Mouse (Mus musculus) MEL (cell line): Measurements from ENCODE around the gene Il3. TPM values are rescaled to one million over a fixed set of nuclear protein-coding genes. Genes with fewer than 3 reads are reported as not detected.

Source experiments
- DNase-seq: peaks from one replicate; pipeline ENCODE4 v3.0.0; 2011; ENCODE audit warnings: low read depth, low spot score
- H3K27ac ChIP-seq: 2 replicates; pipeline ENCODE4 v1.5.1; 2012; ENCODE audit warnings: low read depth, mild to moderate bottlenecking, control low read depth, low read length, moderate library complexity; ENCODE audit not compliant: control insufficient read depth
- H3K27me3 ChIP-seq, 2 experiments: fragments of 150-350 bp in 1 of 2; sonication (generic) in 1 of 2; 2 replicates each; pipeline ENCODE4 v1.6.1; 2012; ENCODE audit warnings: low read length in 2 of 2, mild to moderate bottlenecking in 2 of 2, improper control_type of control experiment in 1 of 2, moderate library complexity in 1 of 2; ENCODE audit not compliant: insufficient read depth in 2 of 2, control insufficient read depth in 1 of 2
- H3K36me3 ChIP-seq, 2 experiments: 2 replicates each; pipeline ENCODE4 v1.6.1; 2012 to 2014; ENCODE audit warnings: low read length in 2 of 2, improper control_type of control experiment in 1 of 2, inconsistent platforms in 1 of 2, mild to moderate bottlenecking in 1 of 2; ENCODE audit not compliant: insufficient read depth in 2 of 2, control insufficient read depth in 1 of 2
- H3K4me1 ChIP-seq, 2 experiments: fragments of 150-350 bp in 1 of 2; sonication (generic) in 1 of 2; 2 replicates each; pipeline ENCODE4 v1.6.1; 2012; ENCODE audit warnings: low read length in 2 of 2, improper control_type of control experiment in 1 of 2, mild to moderate bottlenecking in 1 of 2; ENCODE audit not compliant: insufficient read depth in 2 of 2, control insufficient read depth in 1 of 2
- H3K4me3 ChIP-seq, 2 experiments: fragments of 150-350 bp in 1 of 2; sonication (generic) in 1 of 2; 2 replicates each; pipeline ENCODE4 v1.5.1; 2012; ENCODE audit warnings: low read depth in 2 of 2, low read length in 2 of 2, mild to moderate bottlenecking in 2 of 2, moderate library complexity in 2 of 2, control low read depth in 1 of 2, improper control_type of control experiment in 1 of 2; ENCODE audit not compliant: control insufficient read depth in 1 of 2, insufficient read depth in 1 of 2
- H3K79me2 ChIP-seq: 2 replicates; pipeline ENCODE4 v1.6.1; 2012; ENCODE audit warnings: mild to moderate bottlenecking, low read length, moderate library complexity; ENCODE audit not compliant: control insufficient read depth, poor library complexity, insufficient read depth
- H3K9ac ChIP-seq: 2 replicates; pipeline ENCODE4 v1.6.1; 2012; ENCODE audit warnings: low read depth, mild to moderate bottlenecking, control low read depth, low read length, moderate library complexity; ENCODE audit not compliant: control insufficient read depth, poor library complexity, severe bottlenecking
- H3K9me3 ChIP-seq: fragments of 150-350 bp; sonication (generic); replicated peaks from 2 replicates; pipeline ENCODE4 v1.6.1; 2012; ENCODE audit warnings: mild to moderate bottlenecking, low read length, improper control_type of control experiment, moderate library complexity; ENCODE audit not compliant: insufficient read depth
- CHD2 ChIP-seq: IDR thresholded peaks from 2 replicates; pipeline ENCODE4 v1.6.1; 2011; ENCODE audit warnings: low read length, improper control_type of control experiment
- E2F4 ChIP-seq: IDR thresholded peaks from 2 replicates; pipeline ENCODE4 v1.6.1; 2011; ENCODE audit warnings: low read depth, low read length, improper control_type of control experiment, borderline replicate concordance
- ELF1 ChIP-seq: IDR thresholded peaks from 2 replicates; pipeline ENCODE4 v1.6.1; 2014; ENCODE audit warnings: low read depth, mild to moderate bottlenecking, inconsistent platforms, low read length, improper control_type of control experiment, moderate library complexity
- EP300 ChIP-seq, 2 experiments: IDR thresholded peaks; 2 replicates each; pipeline ENCODE4 v1.6.1; 2011; ENCODE audit warnings: improper control_type of control experiment in 2 of 2, low read length in 2 of 2, low read depth in 1 of 2, mild to moderate bottlenecking in 1 of 2
- ETS1 ChIP-seq: IDR thresholded peaks from 2 replicates; pipeline ENCODE4 v1.6.1; 2012; ENCODE audit warnings: low read depth, mild to moderate bottlenecking, inconsistent platforms, low read length, improper control_type of control experiment, moderate library complexity
- GABPA ChIP-seq: IDR thresholded peaks from 2 replicates; pipeline ENCODE4 v1.6.1; 2012; ENCODE audit warnings: low read depth, mild to moderate bottlenecking, inconsistent platforms, low read length, improper control_type of control experiment, moderate library complexity
- HCFC1 ChIP-seq: IDR thresholded peaks from 2 replicates; pipeline ENCODE4 v1.6.1; 2012; ENCODE audit warnings: low read depth, mild to moderate bottlenecking, inconsistent platforms, low read length, improper control_type of control experiment, moderate library complexity
- JUND ChIP-seq: IDR thresholded peaks from 2 replicates; pipeline ENCODE4 v1.6.1; 2011; ENCODE audit warnings: low read depth, mild to moderate bottlenecking, improper control_type of control experiment, low read length
- KAT2A ChIP-seq: conservative IDR thresholded peaks from 2 replicates; pipeline ENCODE4 v1.6.1; 2012; ENCODE audit warnings: low read depth, low read length, improper control_type of control experiment, inconsistent platforms
- MAX ChIP-seq: IDR thresholded peaks from 2 replicates; pipeline ENCODE4 v1.6.1; 2011; ENCODE audit warnings: low read length, improper control_type of control experiment
- MAZ ChIP-seq: IDR thresholded peaks from 2 replicates; pipeline ENCODE4 v1.6.1; 2012; ENCODE audit warnings: low read depth, mild to moderate bottlenecking, inconsistent platforms, low read length, improper control_type of control experiment
- MEF2A ChIP-seq: IDR thresholded peaks from 2 replicates; pipeline ENCODE4 v1.6.1; 2014; ENCODE audit warnings: low read depth, mild to moderate bottlenecking, inconsistent platforms, low read length, improper control_type of control experiment; ENCODE audit not compliant: poor library complexity, insufficient replicate concordance, severe bottlenecking; ENCODE audit errors: extremely low read depth
- MYB ChIP-seq: IDR thresholded peaks from 2 replicates; pipeline ENCODE4 v1.6.1; 2011; ENCODE audit warnings: mild to moderate bottlenecking, low read depth, low read length, improper control_type of control experiment
- MYC ChIP-seq: IDR thresholded peaks from 2 replicates; pipeline ENCODE4 v1.6.1; 2011; ENCODE audit warnings: low read depth, mild to moderate bottlenecking, low read length, improper control_type of control experiment, moderate library complexity
- NRF1 ChIP-seq: IDR thresholded peaks from 2 replicates; pipeline ENCODE4 v1.6.1; 2014; ENCODE audit warnings: low read depth, mild to moderate bottlenecking, inconsistent platforms, low read length, improper control_type of control experiment, moderate library complexity; ENCODE audit not compliant: poor library complexity, insufficient read depth, severe bottlenecking
- POLR2A ChIP-seq, 2 experiments: IDR thresholded peaks; 2 replicates each; pipeline ENCODE4 v1.6.1; 2011 to 2012; ENCODE audit warnings: low read length in 2 of 2, mild to moderate bottlenecking in 2 of 2, control low read depth in 1 of 2, improper control_type of control experiment in 1 of 2, low read depth in 1 of 2, moderate library complexity in 1 of 2; ENCODE audit not compliant: control insufficient read depth in 1 of 2, insufficient read depth in 1 of 2, poor library complexity in 1 of 2
- POLR2AphosphoS2 ChIP-seq: IDR thresholded peaks from 2 replicates; pipeline ENCODE4 v1.6.1; 2011; ENCODE audit warnings: low read length, improper control_type of control experiment
- RAD21 ChIP-seq: IDR thresholded peaks from 2 replicates; pipeline ENCODE4 v1.6.1; 2011; ENCODE audit warnings: mild to moderate bottlenecking, low read depth, low read length, improper control_type of control experiment
- SMC3 ChIP-seq: IDR thresholded peaks from 2 replicates; pipeline ENCODE4 v1.6.1; 2011; ENCODE audit warnings: low read depth, low read length, improper control_type of control experiment
- TAL1 ChIP-seq: IDR thresholded peaks from 2 replicates; pipeline ENCODE4 v1.6.1; 2012; ENCODE audit warnings: mild to moderate bottlenecking, inconsistent platforms, low read length, moderate library complexity, mixed read lengths
- TBP ChIP-seq: IDR thresholded peaks from 2 replicates; pipeline ENCODE4 v1.8.0; 2011; ENCODE audit warnings: low read depth, low read length, improper control_type of control experiment
- TCF12 ChIP-seq: IDR thresholded peaks from 2 replicates; pipeline ENCODE4 v1.6.1; 2014; ENCODE audit warnings: low read depth, mild to moderate bottlenecking, inconsistent platforms, low read length, improper control_type of control experiment, moderate library complexity
- USF1 ChIP-seq: IDR thresholded peaks from 2 replicates; pipeline ENCODE4 v1.6.1; 2014; ENCODE audit warnings: low read depth, mild to moderate bottlenecking, inconsistent platforms, low read length, improper control_type of control experiment, moderate library complexity
- USF2 ChIP-seq, 2 experiments: IDR thresholded peaks; 2 replicates each; pipeline ENCODE4 v1.6.1; 2011 to 2012; ENCODE audit warnings: improper control_type of control experiment in 2 of 2, low read length in 2 of 2, borderline replicate concordance in 1 of 2, inconsistent platforms in 1 of 2, low read depth in 1 of 2, mild to moderate bottlenecking in 1 of 2; ENCODE audit not compliant: insufficient read depth in 1 of 2
- ZC3H11A ChIP-seq: IDR thresholded peaks from 2 replicates; pipeline ENCODE4 v1.6.1; 2012; ENCODE audit warnings: low read depth, mild to moderate bottlenecking, inconsistent platforms, low read length, improper control_type of control experiment
- ZMIZ1 ChIP-seq: IDR thresholded peaks from 2 replicates; pipeline ENCODE4 v1.6.1; 2012; ENCODE audit warnings: low read depth, mild to moderate bottlenecking, inconsistent platforms, low read length, improper control_type of control experiment, moderate library complexity
- polyA plus RNA-seq, 2 experiments: library from polyadenylated mRNA; stranded (reverse) in 1 of 2; unstranded in 1 of 2; fragments of >175 nt in 1 of 2; fragments of >200 nt in 1 of 2; gene quantifications; 2 replicates each; pipeline versions ENCODE4 v1.2.1 to v1.2.4; 2012; ENCODE audit warnings: low replicate concordance in 2 of 2, low read depth in 1 of 2; ENCODE audit not compliant: insufficient read length in 2 of 2, insufficient read depth in 1 of 2, missing spikeins in 1 of 2
- total RNA-seq: library from RNA; depleted of rRNA; stranded (reverse); fragments of 300-350 nt; gene quantifications from 2 replicates; pipeline ENCODE4 v1.2.3, GENCODE M21; 2012

Il3 gene
- total and polyA plus RNA-seq, 3 experiments = not detected

DNA sequence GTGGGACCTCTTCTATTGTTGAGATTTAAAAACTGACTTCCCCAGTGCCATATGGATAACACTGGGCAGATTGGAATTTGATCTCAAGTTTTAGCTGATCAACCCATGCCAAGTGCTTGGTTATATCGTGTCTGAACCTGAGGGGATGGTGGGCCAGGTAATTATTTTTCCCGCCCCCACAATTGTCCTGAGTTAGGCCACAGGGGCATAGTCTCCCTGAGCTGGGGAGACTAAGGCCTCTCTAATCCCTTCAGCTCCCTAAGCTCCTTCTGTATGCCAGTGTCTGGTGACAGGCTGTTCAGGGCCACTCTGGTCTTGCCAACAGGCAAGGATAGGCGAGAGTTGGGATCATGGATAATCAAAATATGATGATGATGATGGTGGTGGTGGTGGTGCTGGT lies 38.3 kb upstream of the Il3 start:
- Histone ChIP-seq H3K79me2 (no peaks in the 10 kb centered on the region), H3K27ac (no peak overlapping the region), H3K36me3 (no peaks in the 10 kb centered on the region), H3K4me3 (no peak overlapping the region), H3K4me1 (0 out of 4 replicates have a peak, but pooled peaks cover 0 to 3% of the 10 kb centered on the region in 2 experiments), H3K9me3 (no peaks in the 10 kb centered on the region), H3K27me3 (peaks cover 0 to 7% of the 10 kb centered on the region in 2 experiments; a peak in 1 of 4 replicates), H3K9ac (no peak overlapping the region)
- no peak for DNase-seq
- TF ChIP-seq CHD2 (no peak), ZC3H11A (no peak), E2F4 (no peak), JUND (no peak), GABPA (no peak), EP300 (IDR thresholded peaks at IDR 0.05; ENCODE audit: low read depth in 1 of 2, low read length in 2 of 2) (no peak), ELF1 (no peak), ZMIZ1 (no peak), MYB (no peak), TCF12 (no peak), SMC3 (no peak), NRF1 (no peak)

GRCm38 (mm10) chr11:54304471-54304873 lies 37.4 kb upstream of the Il3 start:
- H3K9me3 ChIP-seq = no peaks in the 10 kb centered on the region
- 0 out of 4 replicates have a peak, but pooled peaks cover 0 to 3% of the 10 kb centered on the region in 2 experiments for H3K4me1 ChIP-seq
- no peaks in the 10 kb centered on the region for H3K79me2 ChIP-seq
- H3K27ac ChIP-seq = no peak overlapping the region
- no peak overlapping the region for H3K9ac ChIP-seq
- no peak for DNase-seq
- peaks cover 0 to 7% of the 10 kb centered on the region in 2 experiments; a peak in 1 of 4 replicates for H3K27me3 ChIP-seq
- no peak overlapping the region for H3K4me3 ChIP-seq
- TF ChIP-seq MEF2A (no peak), RAD21 (no peak), EP300 (IDR thresholded peaks at IDR 0.05; ENCODE audit: low read depth in 1 of 2, low read length in 2 of 2) (no peak), MAX (no peak), MYC (no peak), POLR2AphosphoS2 (no peak), USF2 (IDR thresholded peaks at IDR 0.05; ENCODE audit: borderline replicate concordance in 1 of 2, insufficient read depth in 1 of 2, low read depth in 1 of 2, low read length in 2 of 2) (no peak), USF1 (no peak), TBP (no peak), HCFC1 (no peak), ELF1 (no peak), CHD2 (no peak), MAZ (no peak), NRF1 (no peak), ZMIZ1 (no peak), KAT2A (no peak), ZC3H11A (no peak), ETS1 (no peak), TAL1 (no peak), POLR2A (IDR thresholded peaks at IDR 0.05; ENCODE audit: control insufficient read depth in 1 of 2, insufficient read depth in 1 of 2, low read depth in 1 of 2, low read length in 2 of 2, poor library complexity in 1 of 2) (no peak)
- no peaks in the 10 kb centered on the region for H3K36me3 ChIP-seq
